Mouse (Mus musculus) lung, postnatal 36 days (tissue): ENCODE measurements around the gene Dock1.

ENCODE experiments used
- DNase-seq: peaks from one replicate; pipeline ENCODE4 v3.0.0; 2022; ENCODE audit warnings: mixed read lengths

Dock1 gene

DNA sequence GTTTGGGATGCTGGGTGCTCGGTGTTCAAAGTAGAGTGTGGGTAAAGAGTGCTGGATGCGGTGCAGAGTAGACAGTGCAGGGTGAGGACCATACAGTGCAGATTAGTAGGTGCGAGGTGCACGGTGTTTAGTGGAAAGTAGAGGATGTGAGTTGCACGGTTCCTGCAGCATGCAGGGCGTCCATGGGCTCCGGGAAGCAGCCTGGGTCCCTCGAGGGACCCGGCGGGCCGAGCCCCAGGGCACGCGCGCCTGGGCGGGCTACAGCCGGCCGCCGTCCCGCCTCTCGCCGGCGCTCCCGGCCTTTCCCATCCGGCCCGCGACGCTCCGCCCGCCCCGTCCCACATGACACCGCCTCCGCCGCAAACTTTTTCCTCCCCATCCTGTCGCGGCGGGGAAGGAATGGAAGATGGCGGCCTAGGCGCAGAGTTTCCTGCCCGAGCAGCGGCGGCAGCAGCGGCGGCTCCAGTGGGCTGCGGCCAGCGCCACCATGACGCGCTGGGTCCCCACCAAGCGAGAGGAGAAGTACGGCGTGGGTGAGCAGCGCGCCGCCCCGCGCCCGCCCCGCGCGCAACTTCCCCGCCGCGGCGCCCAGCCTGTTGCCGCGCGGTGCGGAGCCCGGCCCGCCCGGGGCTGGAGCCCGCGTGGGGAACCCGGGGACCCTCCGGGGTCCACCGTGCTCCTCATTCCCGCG is at the start of gene Dock1:
TSS of gene Dock1 (plus strand) at position 343 of the 691 bp plus-strand sequence.
- peak; percentile 84 for DNase-seq

DNA sequence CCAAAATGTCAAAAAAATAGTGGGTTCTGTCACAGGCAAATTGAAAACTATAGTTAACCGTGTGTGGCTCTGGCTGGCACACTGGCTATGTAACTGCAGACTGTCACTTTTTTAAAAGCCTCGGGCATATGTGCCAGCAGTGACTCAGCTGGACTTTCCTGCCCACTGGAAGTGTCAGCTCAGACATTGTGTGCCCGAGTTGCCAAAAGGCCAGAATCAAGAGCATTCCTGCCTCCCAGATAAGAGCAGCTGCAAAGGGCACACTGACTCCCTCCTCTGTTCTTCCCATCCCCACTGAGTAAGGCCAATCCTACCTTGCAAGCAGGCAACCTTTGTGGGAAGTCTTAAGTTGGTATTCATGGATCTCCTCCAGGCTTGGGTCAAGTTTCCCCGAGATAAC is 42.5 kb upstream of the Dock1 start:
- peak; percentile 54 for DNase-seq

DNA sequence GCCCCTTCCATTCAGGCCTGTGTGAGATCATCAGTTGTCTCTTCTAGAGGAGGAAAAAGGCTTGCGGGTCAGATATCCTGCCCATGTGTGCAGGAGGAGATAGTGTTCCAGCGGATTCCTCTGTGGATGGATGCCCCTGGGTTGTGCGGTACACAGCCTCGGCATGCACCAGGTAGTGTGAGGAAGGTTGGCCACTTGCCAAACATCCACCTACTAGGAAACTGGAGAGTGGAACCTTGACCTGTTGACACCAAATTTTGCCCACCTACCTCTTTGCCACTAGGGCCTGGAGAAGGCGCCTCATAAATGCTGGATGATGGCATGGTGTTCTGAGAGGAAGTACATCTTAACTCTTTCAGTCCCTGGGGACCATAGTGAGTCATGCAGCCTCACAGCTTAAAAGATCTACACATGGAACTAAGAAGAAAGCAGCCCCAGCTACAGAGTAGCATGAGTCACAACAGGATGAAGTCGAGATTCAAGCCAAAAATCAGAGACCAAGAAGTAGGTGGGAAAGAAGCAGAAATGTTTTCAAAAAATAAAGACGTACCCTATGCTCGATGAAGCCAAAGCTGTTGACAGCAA is 20.1 kb upstream of the Dock1 start:
- no peak for DNase-seq

DNA sequence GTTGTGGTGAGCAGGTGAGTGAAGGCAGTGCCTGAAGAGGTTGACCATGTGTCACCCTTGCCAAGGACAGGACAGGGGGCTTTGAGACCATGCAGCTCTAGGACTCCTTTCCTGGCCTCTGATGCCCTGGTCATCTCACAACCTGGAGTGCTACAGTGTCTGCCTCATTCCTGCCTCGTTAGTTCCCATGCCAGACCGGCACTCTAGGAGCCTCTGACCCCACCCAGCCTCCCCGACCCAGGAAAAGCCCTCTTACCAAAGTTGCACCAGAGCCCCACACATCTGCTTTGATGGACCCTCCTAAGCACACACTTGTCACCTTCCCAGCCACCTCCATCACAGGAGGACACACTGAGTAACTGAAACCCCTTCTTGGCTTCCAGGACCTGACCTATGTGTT is 19.4 kb upstream of the Dock1 start:
- DNase-seq = no peak

DNA sequence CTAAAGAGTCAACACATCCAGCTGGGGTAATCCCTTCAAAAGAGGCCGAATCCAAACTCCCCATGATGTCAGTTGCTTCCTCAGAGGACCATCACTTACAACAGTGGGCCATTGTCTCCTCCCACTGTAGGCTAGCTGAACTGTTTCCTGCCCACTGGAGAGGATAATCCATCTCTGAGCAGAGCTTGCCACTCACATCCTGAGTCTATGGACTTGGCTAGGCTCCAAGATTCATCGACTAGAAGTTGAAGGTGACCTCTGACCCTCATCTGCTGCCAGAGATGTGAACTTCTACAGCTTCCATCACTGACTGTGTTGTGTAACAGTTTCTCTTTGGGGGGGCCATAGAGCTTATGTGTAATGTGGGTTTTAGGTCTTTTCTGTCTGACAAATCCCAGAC is 7.2 kb upstream of the Dock1 start:
- DNase-seq = no peak

DNA sequence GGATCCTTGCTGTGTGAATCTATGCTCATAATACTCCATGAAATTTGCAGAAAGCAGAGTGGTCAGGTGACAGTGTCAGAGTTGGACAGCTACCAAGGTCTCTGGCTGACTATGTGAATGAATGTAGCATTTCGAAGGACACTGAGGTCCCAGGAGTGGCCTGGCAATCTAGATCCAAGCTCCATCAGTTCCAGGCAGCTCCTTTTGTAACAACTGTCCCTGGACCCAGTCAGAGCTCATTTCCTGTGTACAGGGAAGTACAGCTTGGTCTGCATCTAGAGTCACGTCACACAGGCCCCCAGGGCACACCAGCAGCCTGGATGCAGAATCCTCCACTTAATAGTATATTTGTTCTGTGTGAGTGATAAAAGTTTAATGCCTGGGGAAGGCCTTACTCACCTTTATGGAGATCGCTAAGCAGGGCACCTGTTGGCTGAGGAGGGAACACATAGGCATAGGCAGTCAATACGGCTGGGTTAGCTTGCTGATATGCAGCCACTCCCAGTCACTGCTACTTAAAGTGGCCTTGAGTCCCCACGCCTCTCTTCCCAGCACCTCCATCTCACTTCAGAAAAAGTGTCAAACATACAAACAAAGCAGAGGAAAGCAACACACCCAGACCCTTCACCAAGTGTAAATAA is 4.7 kb upstream of the Dock1 start:
- DNase-seq = no peak

DNA sequence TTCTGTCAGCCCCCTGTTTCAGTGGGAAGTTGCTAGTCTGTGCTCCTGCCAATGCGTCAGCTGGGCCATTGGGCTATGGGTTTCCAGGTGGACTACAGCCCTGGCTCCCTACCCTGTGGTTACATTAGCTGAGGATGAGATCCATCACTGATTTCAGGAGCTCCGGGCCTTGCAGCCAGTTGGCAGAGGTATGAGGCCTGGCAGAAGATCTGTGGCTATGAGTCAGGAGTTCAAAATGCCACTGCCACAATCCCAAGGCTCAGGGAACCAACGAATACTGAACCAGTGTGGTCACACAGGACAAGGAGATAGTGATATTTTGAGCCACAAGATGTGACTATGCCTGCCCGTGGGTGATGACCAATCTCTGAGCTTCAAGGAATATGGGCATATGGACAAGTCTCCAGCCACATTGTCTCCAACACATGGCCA is 3.2 kb upstream of the Dock1 start:
- DNase-seq = no peak

GRCm38 (mm10) chr7:134669474-134670311 is 761 bp upstream of the Dock1 start:
- peak; percentile 48 for DNase-seq

DNA sequence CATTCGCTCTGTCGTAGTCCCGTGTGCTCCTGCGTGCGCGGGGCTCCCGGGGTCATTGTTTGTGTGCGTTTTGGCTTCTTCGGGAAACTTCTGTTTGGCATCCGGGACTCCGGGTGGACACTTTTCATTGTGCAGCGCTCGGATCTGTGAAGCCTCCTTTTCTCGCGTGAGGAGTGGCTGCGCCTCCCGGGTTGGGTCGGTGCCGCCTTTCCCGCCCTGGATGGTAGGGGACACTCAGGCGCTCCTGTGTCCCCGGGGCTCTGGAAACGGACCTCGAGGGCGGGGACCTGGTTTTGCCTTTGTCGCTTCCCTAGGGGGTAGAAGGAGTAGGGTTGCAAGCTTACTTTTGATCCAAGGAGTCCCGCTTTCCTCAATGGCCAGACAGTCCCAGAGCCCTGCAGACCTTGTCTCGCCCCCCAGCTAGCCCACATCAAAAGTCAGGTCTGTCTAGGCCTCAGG is 578 bp downstream of the Dock1 start:
- peak; percentile 43 for DNase-seq

DNA sequence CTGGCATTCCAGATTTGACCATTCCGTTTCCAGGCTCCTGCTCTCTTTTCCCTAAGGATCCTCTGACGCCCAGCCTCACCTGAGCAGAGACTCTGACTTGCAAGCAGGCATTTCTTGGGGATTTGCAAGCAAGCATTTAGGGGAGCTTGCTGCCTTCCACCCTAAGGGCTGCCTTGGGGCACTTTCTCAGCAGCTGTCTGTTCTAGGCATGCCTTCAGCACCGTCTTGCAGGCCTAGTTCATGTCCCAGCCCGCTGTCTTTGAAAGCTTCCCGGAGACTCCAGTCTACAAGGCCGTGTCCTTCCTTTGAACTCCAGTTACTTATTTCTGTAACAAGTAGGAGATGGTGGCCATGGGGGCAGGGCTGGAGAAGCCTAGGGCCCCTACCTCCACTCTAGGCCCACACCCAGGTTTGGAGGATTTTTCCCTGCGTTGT is 1.0 kb downstream of the Dock1 start:
- no peak for DNase-seq

- DNase-seq = no peak
Measured at GRCm38 (mm10) chr7:134673135-134673534, 2.7 kb downstream of the Dock1 start.

GRCm38 (mm10) chr7:134673952-134674351 is 3.5 kb downstream of the Dock1 start:
- DNase-seq = peak; percentile 54

- DNase-seq = no peak
Measured at GRCm38 (mm10) chr7:134677852-134678251, 7.4 kb downstream of the Dock1 start.

GRCm38 (mm10) chr7:134679314-134680158 is 9.1 kb downstream of the Dock1 start:
- no peak for DNase-seq

GRCm38 (mm10) chr7:134680161-134680560 is 9.7 kb downstream of the Dock1 start:
- DNase-seq = no peak

DNA sequence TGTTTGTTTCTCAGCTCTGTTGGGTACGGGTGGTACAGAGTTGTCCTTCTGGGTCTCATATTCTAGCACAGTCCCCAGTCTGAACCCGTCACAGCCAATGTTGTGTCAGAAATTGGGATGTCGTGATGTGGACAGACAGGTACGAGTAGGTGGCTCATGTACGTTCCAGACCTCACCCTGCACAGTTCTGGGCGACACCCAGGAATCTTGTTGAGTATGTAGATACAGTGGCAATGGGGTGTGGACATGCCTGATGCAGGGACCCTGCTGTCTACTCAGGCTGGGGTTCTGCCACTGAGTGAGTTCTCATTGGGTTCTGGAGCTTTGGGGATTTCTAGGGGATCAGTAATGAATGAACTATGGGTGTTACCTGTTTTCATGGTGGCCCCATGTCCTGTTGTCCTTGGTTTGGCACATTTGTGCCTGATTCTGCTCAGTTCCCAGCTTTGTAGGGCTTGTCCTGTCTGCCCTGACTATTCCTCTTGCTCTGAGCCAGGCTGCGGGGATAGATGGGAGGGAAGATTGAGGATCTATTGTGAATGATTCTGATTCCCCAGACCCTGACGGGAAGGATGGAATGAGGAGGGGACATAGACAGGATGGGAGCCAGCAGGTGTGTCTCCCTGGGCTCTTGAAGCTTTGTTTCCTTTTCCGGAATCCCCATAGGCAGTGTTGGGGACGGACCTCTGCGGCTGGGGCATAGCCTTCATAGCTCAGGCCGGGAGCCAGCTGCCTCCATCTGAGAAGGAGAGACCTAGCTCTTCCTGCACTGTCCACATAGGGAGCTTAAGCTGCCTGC is 11.5 kb downstream of the Dock1 start:
- DNase-seq = no peak

DNA sequence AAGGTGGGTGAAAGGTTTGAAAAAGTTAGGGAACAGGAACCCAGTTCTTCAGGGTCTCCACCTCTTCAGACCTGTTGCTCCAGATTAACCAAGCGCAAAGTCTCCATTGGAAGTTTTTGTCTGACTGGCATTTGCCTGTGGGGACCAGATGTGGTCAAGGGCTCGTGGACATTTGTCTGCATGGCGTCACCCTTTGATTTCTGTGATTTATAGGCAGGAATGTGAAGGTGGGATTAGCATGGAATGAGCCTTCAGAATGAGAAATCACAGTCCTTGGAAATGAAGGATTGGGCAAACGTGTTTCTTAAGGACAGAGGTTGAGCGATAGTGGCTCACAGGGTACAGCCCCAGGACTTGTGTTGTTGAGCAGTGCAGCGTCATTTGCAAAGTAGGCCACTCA is 17.9 kb downstream of the Dock1 start:
- DNase-seq = no peak

DNA sequence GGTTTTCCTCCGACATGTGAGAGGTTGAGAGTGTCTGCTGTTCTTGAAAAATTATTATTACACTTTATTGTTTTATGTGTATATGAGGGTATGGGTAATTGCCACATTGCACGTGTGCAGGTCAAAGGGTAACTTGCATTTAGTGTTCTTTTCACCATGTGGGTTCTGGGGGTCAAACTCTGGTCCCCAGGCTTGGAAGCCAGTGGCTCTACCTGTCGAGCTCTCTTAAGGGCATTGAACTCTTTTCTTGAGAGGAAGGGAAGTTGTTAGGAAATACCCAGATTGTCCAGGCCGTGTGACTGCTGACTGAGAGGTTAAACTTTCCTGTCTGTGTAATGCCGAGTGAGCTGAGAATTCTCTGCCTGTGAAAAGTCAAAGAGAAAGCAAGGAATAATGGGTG is 19.7 kb downstream of the Dock1 start:
- DNase-seq = no peak

DNA sequence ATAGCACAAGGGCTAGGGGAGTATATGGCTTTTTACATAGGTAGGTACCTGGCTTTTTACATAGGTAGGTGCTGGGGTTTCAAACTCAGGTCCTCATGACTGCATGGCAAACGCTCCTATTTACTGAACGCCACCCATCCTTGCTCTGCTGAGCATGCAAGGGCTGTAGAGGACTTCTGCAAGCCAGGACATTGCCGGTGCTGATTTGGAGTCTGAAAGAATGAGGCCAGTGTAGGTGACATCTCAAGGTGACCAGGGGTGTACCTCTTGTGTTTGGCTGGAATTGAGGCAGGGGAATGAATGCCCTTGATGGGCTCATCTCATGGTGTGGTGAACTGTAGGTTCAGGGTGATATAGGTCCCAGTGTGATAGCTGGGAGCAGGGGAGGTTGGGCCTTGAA is 20.4 kb downstream of the Dock1 start:
- DNase-seq = no peak

- no peak for DNase-seq
Measured at GRCm38 (mm10) chr7:134693325-134693724, 22.9 kb downstream of the Dock1 start.

- DNase-seq = no peak
Measured at GRCm38 (mm10) chr7:134695431-134695830, 25.0 kb downstream of the Dock1 start.
